Mouse (Mus musculus) CH12F3 (cell line): Measurements from ENCODE around the gene Sel1l3.

Source experiments
- in situ Hi-C: fragments of 300-500 bp; cut with MboI; formaldehyde crosslinking; loops from 2 replicates; pipeline ENCODE4 v1.14.3; 2020; ENCODE audit warnings: low sequenced_read_pairs

Sel1l3 gene

DNA sequence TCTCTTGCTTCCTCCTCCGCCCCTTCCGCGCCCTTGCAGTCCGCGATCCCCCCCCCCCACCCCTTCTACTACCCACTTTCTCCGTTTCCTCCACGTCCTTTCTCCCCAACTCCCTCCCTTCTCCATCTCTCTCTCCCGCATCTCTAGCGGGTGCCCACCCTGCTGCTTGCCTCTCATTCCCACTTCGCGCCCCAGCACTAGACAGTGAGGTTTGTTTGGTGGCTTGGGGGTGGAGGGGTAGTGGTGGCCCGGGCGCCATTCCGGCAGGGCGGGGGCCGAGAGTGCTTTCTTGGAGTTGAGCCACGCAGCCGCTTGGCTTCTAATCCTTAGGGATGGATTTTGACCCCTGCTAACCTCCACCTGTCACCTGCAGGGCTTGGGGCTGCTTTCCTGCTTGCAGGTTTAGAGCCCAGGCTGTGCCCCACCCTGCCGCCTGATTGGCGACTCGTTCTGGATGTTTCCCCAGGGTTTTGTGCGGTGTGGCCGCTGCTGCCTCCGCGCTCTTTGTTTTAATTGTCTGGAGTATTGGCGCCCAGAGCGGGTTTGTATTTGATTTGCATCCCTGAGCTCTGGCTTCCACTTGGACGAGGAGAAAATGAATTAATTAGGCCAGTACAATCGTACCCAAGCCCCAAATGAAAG lies at the start of gene Sel1l3:
TSS of gene Sel1l3 (minus strand) at position 217 of the 642 bp plus-strand sequence.
- in situ Hi-C loops = no loop called here

DNA sequence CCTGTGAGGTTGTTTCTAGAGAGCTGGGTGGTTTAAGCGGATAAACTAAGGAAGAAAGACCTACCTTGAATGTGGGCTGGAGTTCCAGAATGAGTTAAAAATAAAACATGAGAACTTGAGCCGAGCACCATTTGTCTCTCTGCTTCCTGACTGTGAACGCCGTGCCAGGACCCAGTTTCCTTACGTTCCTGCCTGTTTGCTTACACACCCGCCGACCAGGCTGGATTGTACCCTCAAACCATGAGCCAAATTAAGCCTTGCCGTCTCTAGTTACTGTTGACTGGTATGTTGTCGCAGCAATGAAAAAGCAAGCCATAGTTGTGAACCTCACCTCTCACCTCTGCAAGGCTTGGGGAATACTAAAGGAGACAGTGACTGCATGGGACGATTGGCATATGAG lies 48.3 kb upstream of the Sel1l3 start:
- in situ Hi-C loops = no loop called here

DNA sequence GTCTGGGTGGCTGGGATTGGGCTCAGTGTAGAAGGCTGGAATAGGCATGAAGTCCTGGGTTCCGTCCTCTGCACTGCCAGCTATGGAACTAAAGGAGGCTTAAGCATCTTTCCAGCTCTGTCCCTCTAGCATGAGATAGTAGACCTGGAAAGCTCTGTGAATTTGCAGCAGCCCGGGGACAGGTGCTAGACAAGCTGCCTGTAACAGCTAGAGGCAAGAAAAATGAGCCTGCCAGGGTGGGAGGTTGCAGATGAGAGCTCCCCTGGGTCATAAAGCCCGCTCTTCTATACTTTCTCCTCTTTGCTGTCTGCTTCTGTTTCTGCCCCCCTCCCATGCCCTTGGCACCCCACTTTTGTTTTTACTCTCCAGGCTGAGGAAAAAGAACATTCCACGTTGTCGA lies 46.2 kb upstream of the Sel1l3 start:
- in situ Hi-C loops = no loop called here

DNA sequence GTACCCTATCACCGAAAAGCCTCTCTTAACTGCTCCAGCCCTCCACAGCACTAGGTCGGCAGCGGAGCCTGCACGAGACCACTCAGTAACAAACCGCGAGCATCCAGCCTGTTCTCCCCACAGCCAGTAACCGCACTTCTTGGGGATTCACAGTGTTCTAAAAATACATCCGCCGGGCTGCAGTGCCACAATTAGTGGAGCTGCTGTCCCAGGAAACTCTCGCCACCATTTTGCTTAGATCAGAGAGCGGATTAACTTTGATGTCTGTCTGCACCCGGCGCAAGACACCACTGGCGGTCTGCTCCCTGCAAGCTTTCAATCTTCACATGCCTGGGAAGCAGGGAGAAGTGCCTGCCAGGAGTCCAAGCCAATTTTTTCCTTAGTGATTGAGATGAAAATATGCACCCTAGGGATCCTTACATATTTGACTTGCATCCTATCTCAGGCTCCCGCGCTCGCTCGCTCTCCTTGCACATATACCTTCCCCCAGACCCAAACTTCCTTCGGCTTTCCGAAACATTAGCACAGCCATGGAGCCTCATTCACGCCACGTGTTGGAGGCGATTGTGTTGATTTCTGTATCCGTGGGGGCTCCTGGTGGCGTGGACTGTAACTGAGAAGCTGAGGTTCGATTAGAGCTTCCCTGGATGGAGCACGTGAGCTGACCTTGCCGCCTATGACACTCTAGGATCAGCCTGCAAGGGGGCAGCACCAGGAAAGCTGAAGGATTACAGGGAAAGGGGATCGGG lies 44.5 kb upstream of the Sel1l3 start:
- in situ Hi-C loops = no loop called here

DNA sequence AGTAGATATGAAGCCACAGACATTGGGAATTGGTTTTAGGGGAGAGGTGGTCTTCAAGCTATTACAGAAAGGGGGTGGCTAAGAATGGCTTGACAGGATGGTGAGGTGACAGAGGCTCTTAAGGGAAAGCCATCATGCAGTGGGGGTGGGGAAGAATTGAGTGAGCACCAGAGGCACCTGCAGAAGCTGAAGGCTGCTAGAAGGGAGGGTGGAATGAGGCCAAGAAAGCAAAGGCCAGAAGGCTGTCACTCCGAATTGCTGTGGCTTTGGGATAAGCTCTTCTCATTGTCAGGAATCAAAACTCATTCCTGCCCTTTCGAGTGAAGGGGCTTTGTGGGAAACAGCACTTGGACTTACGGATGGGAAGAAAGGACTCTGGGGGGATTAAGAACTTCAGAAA lies 41.1 kb upstream of the Sel1l3 start:
- in situ Hi-C loops = no loop called here

DNA sequence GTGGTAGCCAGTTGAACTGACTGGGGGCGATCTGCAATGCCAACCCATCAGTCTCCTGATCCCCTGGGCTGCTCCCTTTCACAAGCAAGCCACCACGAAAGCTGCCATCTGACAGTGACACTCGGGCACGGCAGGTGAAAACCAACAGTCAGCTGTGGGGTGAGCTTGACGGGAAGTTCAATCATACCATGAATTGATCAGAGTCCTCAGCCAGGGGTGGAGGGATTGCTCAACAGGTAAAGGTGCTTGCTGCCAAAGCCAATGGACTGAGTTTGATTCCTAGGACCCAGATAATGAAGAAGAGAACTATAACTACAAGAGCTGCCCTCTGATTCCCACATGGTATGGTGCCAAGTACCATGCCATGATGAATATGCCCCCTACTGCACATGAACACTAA lies 40.4 kb upstream of the Sel1l3 start:
- in situ Hi-C loops = no loop called here

DNA sequence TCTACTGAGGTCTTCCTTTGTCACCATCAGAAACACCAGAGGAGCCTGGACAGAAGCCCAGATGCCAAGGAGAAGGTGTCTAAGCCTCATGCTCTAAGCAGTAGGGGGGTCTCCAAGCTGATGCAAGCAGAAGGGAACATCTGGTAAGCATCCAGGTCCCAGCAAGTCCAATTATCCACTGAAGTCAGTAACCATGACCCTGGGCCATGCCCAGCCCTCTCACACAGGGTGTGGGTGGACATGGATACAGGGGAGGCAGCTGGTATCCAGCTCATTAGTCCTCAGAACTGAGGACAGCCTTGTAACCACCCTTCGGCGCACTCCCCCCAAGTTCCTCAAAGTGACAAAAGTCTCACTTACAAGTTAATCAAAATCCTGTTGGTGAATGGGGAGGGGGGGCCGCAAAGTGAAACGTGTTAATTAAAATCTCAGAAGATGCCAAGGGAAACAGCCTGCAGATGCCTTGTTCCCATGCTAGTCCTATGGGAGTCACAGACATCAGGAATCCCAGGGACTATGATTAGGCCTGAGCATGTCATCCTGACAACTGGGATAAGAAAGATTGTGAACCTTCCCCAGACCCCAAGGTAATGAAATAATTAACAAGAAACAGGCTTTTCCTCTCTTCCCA lies 35.8 kb upstream of the Sel1l3 start:
- in situ Hi-C loops = no loop called here

DNA sequence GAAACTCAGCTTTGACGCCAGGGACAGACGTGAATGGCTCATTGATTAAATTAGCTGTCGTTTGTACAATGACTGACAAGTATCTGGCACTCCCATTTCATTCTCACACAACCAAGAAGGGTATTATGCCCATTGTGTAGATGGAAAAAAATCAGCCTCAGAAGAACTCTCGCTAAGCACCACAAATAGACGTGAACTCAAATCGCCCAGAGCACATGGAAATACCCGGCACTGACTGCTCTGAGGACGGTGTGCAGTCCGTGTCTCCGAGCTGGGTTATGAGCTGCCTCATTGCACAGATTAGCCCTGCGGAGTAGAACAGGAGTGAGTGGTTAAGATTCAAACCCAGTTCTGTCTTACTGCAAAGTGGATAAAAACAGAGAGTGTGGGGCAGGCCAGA lies 34.8 kb upstream of the Sel1l3 start:
- in situ Hi-C loops = no loop called here

DNA sequence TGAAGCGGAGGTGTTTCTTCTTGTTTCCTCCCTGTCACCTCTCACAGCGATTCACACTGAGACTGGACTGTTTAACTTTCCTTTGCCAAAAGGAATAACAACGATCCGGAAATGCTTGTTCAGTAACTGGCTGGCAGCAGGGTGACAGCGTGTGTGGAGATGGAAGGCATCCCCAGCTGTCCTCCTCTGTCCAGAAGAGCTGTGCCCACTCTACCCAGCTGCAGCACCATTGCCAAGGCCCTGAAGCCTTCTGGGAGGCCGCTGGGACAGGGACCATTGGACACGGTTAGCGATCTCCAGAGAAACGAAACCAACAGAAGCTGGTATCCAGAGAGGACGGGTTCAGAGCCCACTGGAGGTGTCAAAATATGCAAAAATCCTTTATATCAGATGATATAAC lies 30.2 kb upstream of the Sel1l3 start:
- in situ Hi-C loops = no loop called here

DNA sequence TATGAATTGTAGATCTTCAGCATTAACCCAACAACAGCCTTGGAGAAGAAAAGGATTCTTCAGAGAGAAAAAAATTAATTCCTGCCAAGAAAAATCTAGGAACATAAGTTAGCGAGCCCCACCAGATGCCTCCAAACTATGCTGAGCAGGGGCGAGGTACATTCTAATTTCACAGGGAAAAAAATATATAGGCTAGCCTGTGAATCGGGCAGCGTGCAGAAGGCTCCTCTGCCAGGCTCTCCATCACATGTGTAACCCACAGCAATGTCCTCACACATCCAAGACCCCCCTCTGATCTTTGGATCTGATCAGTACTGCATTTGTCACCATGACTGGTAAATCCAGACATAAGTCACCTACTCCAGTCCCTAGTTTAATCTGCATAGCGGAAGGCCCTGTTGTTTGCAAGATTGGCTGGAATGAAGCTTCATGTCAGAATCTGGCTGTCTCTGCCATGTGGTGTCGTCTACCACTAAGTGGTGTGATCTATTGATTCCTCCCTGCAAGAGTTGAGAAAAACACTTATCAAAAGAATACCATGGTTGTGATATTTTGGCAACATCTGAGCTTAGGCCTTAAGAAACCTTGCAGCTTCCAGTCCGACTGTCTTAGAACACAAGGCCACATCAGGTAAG lies 29.3 kb upstream of the Sel1l3 start:
- in situ Hi-C loops = no loop called here

DNA sequence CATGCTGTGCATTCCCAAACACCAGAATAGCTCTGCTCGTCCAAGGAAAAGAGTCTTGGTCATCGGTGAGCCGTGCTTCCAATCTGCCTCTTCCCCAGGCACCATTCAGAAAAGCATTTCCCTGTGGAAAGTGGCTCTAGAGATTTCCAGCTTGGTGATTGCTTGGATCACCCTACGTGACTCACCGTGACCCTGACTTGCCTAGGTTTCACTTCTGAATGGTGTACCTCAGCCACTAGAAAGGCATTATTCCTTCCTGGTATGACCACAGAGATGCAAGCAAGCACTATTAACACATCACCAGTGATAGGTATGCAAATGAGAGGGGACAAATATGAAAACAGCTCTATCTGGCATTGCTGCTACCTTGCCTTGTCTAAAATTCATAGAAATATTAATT lies 28.2 kb upstream of the Sel1l3 start:
- in situ Hi-C loops = no loop called here

DNA sequence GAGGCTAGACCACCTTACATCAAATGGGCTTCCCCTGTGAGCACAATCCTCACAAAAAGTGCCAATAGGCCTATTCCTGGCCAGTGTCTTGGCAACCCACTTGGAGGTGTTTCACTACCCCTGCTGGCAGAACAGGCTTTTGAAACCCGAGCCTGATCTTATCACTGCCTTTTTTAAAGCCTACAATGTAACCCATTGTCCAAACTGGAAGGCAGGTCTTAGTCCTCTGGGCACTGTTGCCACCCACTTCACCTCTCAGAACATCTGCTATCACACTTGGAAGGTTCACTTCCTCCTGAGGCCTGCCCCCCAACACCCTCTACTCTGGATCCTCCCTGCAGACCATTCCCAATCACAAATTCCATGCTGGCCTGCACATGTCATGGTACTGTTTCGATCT lies 27.4 kb upstream of the Sel1l3 start:
- in situ Hi-C loops = no loop called here

DNA sequence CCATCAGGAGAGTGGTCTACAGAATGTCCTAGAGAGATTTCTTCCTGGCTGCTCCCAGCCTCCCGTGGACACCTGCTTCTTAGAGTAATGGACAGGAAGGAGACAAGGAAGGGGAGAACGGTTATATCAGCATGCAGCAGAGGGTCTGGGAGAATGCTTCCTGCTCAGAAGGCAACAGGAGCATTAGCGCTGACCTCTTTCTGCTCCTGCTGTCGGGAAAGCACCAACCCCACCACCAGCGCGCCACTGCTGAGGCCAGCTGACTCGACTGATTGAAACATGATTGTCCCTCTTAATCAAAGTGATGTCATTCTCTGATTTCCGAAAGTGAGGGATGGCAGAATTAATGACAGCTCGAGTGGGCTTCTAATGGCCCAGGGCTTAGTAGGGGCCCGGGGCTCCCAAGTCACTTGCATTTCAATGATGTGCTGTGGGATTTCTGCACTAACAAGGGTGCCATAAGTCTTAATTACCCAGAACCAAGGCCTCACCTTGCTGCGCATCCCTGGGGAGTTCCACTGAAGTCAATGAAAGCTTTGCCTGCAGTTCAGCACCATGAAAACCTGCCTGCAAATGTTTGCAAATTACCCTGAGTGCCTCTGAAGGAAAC lies 26.2 kb upstream of the Sel1l3 start:
- in situ Hi-C loops = no loop called here

DNA sequence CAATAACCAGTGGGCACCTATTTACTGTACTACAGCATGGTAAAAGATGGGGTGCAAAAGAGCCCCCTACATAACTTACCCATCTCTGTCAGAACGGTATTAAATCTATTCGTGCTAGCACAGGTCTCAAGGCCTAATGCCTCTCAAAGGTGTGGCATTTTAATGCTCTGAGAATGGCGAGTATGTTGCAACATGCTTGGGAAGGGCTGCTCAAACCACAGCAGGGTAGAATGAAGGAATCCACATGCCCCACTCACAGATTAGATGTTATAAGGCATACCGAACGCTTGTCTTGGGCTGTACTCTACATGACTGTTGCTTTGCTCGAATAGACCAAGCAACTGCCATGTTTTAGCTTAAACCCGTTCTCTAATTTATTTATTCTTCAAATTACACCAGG lies 25.5 kb upstream of the Sel1l3 start:
- in situ Hi-C loops = no loop called here

DNA sequence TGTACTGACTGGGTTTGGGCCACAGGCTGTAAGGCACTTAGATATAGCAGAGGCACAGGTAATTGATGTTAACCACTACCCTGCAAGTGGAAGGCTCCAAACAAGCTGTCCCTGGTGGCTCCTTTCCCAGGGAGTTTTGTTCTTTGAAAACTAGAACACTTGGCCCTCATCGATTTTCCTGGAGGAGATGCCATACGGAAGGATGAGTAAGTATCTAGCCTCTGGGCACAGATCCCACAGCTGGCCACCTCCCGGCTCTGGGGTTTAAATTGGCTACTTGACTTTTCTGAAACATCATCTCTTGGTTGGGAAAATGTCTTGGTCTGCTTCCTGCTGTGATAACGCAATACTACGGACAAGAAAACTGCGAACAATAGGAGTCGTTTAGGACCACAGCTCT lies 25.0 kb upstream of the Sel1l3 start:
- in situ Hi-C loops = no loop called here

DNA sequence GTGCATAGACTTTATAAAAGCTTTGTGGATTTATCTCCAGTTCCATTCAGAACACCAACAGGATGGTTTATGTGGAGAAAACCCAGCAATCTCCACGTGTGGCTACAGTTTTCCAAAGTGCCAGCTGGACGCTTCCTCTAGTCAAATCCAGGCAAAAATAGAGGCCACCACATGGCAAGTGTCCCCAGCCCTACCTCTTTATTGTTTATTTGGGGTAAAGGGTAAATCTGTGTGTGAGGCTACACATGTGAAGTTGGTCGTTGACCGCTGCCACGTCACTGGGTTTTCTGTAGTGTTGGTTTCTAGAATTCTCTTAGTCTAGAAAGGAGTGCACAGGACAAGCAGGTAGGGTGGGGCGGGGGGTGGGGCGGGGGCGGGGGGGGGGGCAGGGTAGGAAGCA lies 23.0 kb upstream of the Sel1l3 start:
- in situ Hi-C loops = no loop called here

DNA sequence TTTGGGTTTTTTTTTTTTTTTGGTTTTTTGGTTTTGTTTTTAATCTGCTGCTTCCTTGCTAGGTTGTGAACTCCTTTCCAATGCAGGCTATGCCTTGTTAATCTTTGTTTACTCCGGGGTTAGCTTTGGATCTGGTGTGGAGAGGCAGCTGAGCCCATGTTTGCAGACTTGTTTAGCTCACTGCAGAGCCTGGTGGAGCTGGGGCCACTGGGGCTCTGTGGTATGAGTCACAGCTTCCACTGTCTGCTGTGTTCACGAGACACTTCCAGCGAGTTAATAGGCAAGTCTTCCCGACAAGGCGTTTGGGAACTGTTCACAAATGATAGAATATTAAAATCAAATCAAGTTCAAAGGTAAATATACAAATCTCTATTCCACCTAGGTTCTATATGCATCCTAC lies 22.4 kb upstream of the Sel1l3 start:
- in situ Hi-C loops = no loop called here

DNA sequence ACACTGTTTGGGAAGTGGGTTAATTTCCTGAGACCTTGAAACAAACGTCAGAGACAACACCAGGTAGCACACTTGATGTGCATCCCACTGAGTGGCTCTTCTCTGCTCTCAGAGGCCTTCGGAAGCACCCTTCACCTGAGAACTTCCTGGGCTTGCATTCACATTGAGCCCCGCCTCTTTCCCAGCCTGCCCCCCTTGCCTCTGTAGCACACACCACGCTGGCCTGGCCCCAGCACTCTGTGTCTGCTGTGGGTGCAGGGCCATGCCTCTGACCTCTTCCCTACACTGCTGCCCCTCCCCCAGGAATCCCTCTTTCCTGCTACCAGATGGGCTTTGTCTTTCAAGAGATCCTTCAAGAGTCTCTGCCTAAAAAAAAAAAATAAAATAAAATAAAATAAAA lies 21.8 kb upstream of the Sel1l3 start:
- in situ Hi-C loops = no loop called here

DNA sequence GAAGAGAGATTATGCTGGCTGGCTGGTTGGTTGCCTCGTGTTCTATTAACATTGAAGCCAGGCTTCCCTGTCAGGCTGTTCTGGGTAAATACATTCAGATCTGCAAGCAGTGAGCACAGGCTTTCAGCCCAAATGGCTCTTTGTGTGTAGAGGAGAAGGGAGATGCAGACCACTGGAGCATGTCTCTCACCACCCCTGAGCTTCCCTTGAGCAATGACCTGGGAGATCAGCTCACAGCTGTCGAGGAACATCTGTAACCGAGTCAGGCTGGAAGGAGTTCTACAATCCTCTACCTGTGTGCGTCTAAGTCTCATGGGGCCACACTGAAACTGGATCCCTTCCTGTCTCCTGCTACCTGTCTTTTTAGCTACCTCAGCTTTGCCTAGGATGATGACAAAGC lies 16.8 kb upstream of the Sel1l3 start:
- in situ Hi-C loops = no loop called here

DNA sequence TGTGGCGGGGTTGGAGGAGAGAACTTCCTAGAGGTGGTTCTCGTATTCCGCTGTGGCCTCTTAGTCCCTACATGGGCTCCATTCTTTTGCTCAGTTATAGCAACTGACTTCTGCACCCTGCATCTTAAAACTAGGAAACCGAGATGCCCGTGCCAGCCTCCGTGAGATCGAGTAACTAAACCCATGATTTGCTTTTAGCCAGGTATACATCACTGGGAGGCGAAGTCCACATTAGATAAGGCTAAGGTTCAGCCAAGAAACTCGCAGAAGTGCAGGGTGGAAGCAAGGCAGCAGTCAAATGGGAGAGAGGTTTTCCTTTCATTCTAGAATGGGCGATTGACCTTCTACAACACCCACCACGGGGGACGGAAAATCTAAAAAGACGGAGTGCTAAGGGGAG lies 11.7 kb upstream of the Sel1l3 start:
- in situ Hi-C loops = no loop called here

DNA sequence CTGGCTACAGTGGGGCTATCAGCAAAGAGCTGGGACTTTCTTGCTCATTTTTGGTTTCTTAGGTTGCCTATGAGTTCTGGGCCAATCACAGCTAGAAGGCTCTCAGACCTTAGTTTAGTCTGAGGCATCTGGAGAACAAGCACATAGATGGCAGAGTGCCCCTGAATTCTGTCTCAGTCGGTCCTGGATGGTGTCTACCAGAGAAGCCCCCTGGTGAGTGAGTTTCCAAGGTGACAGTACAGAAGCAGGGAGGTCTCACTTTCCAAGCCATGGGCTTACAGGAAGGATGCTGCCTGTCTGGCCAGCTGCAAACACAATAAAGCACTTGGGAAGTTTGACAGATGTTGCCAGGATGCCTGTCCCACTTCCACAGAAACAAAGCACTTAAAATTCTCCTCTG lies 1.1 kb upstream of the Sel1l3 start:
- in situ Hi-C loops = no loop called here

DNA sequence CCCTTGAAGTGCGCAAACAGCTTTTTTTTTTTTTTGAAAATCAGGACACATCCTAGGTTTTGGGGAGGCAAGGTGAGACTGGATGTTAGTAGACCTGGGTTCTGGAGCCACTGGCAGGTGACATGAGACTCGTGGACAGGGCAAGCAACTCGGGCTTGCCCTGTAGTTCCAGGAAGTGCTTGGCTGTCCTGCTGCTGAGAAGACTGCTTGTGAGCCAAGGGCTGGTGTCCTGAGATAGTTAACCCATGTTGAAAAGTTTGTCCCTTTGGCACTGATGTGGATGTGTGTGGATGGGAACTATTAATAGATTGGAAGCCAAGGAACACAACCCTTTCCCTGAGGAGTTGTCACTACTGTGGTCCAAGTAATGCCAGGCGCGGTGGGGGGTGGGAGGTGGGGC lies 635 bp upstream of the Sel1l3 start:
- in situ Hi-C loops = no loop called here
